Mouse (Mus musculus): ENCODE results near the gene Hps3. TPM values are rescaled to one million over a fixed set of nuclear protein-coding genes. Genes with fewer than 3 reads are reported as not detected.
A peak's percentile ranks its signal among the peaks of the same experiment; 100 is the strongest.

Hps3 gene
- polyA plus RNA-seq, 1 experiment from 2014 or later, result 10.0 TPM

DNA sequence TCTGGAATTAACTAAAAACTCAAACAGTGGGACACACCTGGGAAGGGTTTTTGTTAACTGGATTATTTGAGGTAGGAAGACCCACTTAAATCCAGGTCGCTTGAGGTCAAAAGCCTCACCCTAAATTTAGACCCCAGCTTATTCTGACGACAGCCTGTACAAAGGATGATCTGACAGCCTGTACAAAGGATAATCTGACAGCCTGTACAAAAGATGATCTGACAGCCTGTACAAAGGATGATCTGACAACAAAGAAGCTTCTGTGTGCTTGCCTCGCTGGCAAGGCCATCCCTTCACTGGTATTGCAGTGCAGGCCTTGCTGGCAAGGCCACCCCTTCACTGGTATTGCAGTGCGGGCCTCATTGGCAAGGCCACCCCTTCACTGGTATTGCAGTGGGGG lies 34.3 kb downstream of the Hps3 start:
- Histone ChIP-seq H3K36me3 (peaks cover 13% of the 10 kb centered on the region), H3K9ac (no peak overlapping the region), H3K4me3 (no peak overlapping the region), H3K9me3 (no peaks in the 10 kb centered on the region), H3K4me1 (no peaks in the 10 kb centered on the region), H3K4me2 (replicated peaks) (no peak overlapping the region), H3K27ac (no peak overlapping the region), H3K27me3 (no peaks in the 10 kb centered on the region)
- WGBS, result 82% methylated on average over 4 of the region's 4 CpGs
- ATAC-seq (ENCODE audit: low FRiP score, low read depth), result no peak

- no peak overlapping the region for H3K9ac ChIP-seq
- no peak for ATAC-seq (ENCODE audit: low FRiP score, low read depth)
- 85% methylated on average over 2 of the region's 2 CpGs for WGBS
Measured at GRCm38 (mm10) chr3:19999551-19999950, 35.6 kb downstream of the Hps3 start.

DNA sequence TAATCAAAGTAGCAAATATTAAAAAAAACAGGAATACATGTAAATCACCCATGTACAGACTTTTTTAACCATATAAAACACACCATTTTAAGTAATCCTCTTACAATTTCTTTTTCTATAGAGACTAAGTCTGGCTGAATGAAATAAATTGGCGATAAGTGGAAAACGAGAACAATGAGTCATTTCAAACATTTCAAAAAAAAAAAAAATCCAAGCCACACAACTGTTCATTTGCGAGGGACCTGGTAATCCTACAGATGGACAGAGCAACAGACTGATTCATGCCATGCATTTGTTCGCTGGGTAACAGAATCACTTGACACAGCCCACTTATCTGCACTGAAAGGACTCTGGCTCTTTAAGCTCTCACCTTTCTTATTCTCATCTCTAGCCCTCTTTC lies 42.7 kb downstream of the Hps3 start:
- Histone ChIP-seq H3K9me3 (no peaks in the 10 kb centered on the region), H3K36me3 (peaks cover 4% of the 10 kb centered on the region; the same call in 1 of the 2 replicates), H3K27ac (no peak overlapping the region), H3K4me3 (no peak overlapping the region), H3K9ac (no peak overlapping the region), H3K4me1 (no peaks in the 10 kb centered on the region), H3K27me3 (no peaks in the 10 kb centered on the region), H3K4me2 (replicated peaks) (no peak overlapping the region)
- no peak for ATAC-seq (ENCODE audit: low FRiP score, low read depth)
- 75% methylated on average over 4 of the region's 4 CpGs for WGBS

More at GRCm38 (mm10) chr3:19999551-19999950, 35.6 kb downstream of the Hps3 start:
- Histone ChIP-seq H3K27ac (no peak overlapping the region), H3K4me1 (no peaks in the 10 kb centered on the region), H3K4me3 (no peak overlapping the region), H3K27me3 (no peaks in the 10 kb centered on the region), H3K36me3 (peaks cover 13% of the 10 kb centered on the region), H3K9me3 (no peaks in the 10 kb centered on the region), H3K4me2 (replicated peaks) (no peak overlapping the region)

GRCm38 (mm10) chr3:19990031-19990430 lies 45.1 kb downstream of the Hps3 start:
- Histone ChIP-seq H3K4me2 (replicated peaks) (no peak overlapping the region), H3K4me3 (no peak overlapping the region), H3K36me3 (no peaks in the 10 kb centered on the region), H3K27me3 (no peaks in the 10 kb centered on the region), H3K4me1 (no peaks in the 10 kb centered on the region), H3K9ac (no peak overlapping the region), H3K9me3 (no peaks in the 10 kb centered on the region), H3K27ac (no peak overlapping the region)
- WGBS, result 72% methylated on average over 3 of the region's 3 CpGs
- no peak for ATAC-seq (ENCODE audit: low FRiP score, low read depth)

GRCm38 (mm10) chr3:19986123-19986522 lies 49.0 kb downstream of the Hps3 start:
- Histone ChIP-seq H3K4me1 (no peaks in the 10 kb centered on the region), H3K9ac (no peak overlapping the region), H3K4me2 (replicated peaks) (no peak overlapping the region), H3K27me3 (no peaks in the 10 kb centered on the region), H3K27ac (no peak overlapping the region), H3K4me3 (no peak overlapping the region), H3K36me3 (no peaks in the 10 kb centered on the region), H3K9me3 (no peaks in the 10 kb centered on the region)
- WGBS, result 41% methylated on average over 3 of the region's 3 CpGs
- no peak for ATAC-seq (ENCODE audit: low FRiP score, low read depth)

- H3K9me3 ChIP-seq, result no peaks in the 10 kb centered on the region
- no peak overlapping the region for H3K4me3 ChIP-seq
- no peak overlapping the region for H3K9ac ChIP-seq
- H3K4me1 ChIP-seq, result no peaks in the 10 kb centered on the region
- H3K27ac ChIP-seq, result no peak overlapping the region
- no peaks in the 10 kb centered on the region for H3K36me3 ChIP-seq
- no peak for ATAC-seq (ENCODE audit: low FRiP score, low read depth)
- H3K27me3 ChIP-seq, result no peaks in the 10 kb centered on the region
- H3K4me2 ChIP-seq (replicated peaks), result no peak overlapping the region
Measured at GRCm38 (mm10) chr3:19982846-19983245, 52.3 kb downstream of the Hps3 start.

DNA sequence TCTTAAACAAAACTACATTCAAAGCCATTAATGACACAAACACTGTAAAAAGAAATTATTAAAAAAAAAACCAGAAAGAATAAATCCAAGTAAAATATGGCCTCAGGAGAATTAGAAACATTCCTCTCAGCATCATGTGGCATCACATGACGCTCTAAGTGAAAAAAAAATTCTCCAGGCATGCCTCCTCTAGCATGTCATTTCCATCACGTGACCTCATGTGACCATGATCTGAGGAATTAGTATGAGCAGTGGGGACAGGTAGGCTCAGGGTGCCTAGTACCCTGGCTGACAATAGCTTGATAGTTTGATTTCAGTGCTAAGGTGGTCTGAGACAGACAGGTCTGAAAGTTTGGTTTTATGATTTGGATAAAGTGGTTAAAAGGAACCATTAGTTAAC lies 54.0 kb downstream of the Hps3 start:
- no peak overlapping the region for H3K4me3 ChIP-seq
- H3K4me2 ChIP-seq (replicated peaks), result no peak overlapping the region
- no peaks in the 10 kb centered on the region for H3K9me3 ChIP-seq
- H3K9ac ChIP-seq, result no peak overlapping the region
- whole genome bisulfite sequencing, result 68% methylated on average over 2 of the region's 2 CpGs
- H3K27me3 ChIP-seq, result no peaks in the 10 kb centered on the region
- no peak for ATAC-seq (ENCODE audit: low FRiP score, low read depth)
- no peaks in the 10 kb centered on the region for H3K36me3 ChIP-seq
- H3K27ac ChIP-seq, result no peak overlapping the region
- no peaks in the 10 kb centered on the region for H3K4me1 ChIP-seq

DNA sequence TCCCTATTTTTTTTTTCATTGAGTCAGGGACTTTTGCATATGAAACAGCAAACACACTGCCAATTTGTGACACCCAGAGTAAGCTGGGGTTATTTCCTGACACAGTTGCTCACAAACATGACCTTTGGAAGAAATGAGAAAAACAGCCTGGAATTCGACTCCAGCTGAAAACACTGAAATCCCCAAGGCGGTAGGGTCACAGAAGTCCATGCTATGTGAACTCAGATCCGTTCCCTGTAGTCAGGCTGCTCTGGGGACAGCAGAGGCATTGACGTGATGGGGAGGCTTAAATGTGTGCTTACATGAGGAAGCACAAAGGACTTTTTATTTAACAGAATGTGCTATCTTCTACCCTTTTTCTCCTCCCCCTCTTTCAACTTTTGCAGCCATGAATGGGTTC lies 56.6 kb downstream of the Hps3 start:
- Histone ChIP-seq H3K4me3 (no peak overlapping the region), H3K27me3 (no peaks in the 10 kb centered on the region), H3K27ac (no peak overlapping the region), H3K4me1 (no peaks in the 10 kb centered on the region), H3K9me3 (no peaks in the 10 kb centered on the region), H3K4me2 (replicated peaks) (no peak overlapping the region), H3K9ac (no peak overlapping the region), H3K36me3 (no peaks in the 10 kb centered on the region)
- 40% methylated on average over 4 of the region's 4 CpGs for WGBS
- ATAC-seq (ENCODE audit: low FRiP score, low read depth), result peak; percentile 36; the same call in 1 of the 2 replicates

DNA sequence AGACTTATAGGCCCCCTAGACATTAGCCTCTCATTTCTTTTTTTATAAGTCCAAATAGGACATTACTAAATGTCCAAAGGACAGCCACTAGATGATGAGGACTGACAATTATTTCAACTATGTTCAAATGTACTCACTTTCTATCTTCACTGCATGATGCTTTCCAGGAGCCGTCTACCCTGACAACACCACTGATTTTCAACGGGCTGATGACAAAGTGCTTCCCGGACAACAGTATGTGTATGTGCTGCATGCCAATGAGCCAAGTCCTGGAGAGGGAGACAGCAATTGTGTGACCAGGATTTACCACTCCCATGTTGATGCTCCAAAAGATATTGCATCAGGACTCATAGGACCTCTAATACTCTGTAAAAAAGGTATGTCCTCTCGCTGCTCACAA lies 69.0 kb downstream of the Hps3 start:
- H3K9ac ChIP-seq, result no peak overlapping the region
- WGBS, result 91% methylated on average over 4 of the region's 4 CpGs
- ATAC-seq (ENCODE audit: low FRiP score, low read depth), result no peak
- no peak overlapping the region for H3K27ac ChIP-seq
- H3K27me3 ChIP-seq, result no peaks in the 10 kb centered on the region
- H3K36me3 ChIP-seq, result no peaks in the 10 kb centered on the region
- H3K9me3 ChIP-seq, result no peaks in the 10 kb centered on the region
- H3K4me3 ChIP-seq, result no peak overlapping the region
- H3K4me2 ChIP-seq (replicated peaks), result no peak overlapping the region
- no peaks in the 10 kb centered on the region for H3K4me1 ChIP-seq

DNA sequence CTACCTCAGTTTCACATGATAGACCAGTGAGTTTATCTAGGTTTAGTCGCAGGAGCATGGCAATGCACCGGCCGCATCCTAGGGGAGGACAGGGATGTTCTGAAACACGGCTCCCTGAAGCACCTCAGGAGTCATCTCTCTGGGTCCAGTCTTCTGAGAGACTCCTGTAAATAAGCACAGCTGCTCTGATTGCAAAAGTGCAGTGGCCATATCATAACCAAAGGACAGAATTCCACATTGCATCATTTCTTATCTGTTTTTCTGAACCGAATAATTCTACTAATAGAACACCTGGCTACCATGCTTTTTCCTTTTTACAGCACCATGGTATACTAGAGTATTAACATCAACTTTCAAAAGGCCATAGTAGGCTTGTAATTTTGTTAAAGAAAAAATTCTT lies 69.9 kb downstream of the Hps3 start:
- WGBS, result 89% methylated on average over 5 of the region's 5 CpGs
- no peaks in the 10 kb centered on the region for H3K9me3 ChIP-seq
- H3K9ac ChIP-seq, result no peak overlapping the region
- H3K27me3 ChIP-seq, result no peaks in the 10 kb centered on the region
- H3K4me2 ChIP-seq (replicated peaks), result no peak overlapping the region
- H3K4me1 ChIP-seq, result peaks cover 6% of the 10 kb centered on the region; the same call in 1 of the 2 replicates
- no peak overlapping the region for H3K4me3 ChIP-seq
- no peaks in the 10 kb centered on the region for H3K36me3 ChIP-seq
- H3K27ac ChIP-seq, result no peak overlapping the region
- ATAC-seq (ENCODE audit: low FRiP score, low read depth), result no peak

GRCm38 (mm10) chr3:19964625-19965188 lies 70.4 kb downstream of the Hps3 start:
- Histone ChIP-seq H3K9ac (no peak overlapping the region), H3K4me3 (no peak overlapping the region), H3K4me2 (replicated peaks) (no peak overlapping the region), H3K9me3 (no peaks in the 10 kb centered on the region), H3K27me3 (no peaks in the 10 kb centered on the region), H3K36me3 (no peaks in the 10 kb centered on the region), H3K27ac (no peak overlapping the region), H3K4me1 (peaks cover 8% of the 10 kb centered on the region; the same call in 1 of the 2 replicates)
- no peak for ATAC-seq (ENCODE audit: low FRiP score, low read depth)
- 69% methylated on average over 2 of the region's 2 CpGs for WGBS

DNA sequence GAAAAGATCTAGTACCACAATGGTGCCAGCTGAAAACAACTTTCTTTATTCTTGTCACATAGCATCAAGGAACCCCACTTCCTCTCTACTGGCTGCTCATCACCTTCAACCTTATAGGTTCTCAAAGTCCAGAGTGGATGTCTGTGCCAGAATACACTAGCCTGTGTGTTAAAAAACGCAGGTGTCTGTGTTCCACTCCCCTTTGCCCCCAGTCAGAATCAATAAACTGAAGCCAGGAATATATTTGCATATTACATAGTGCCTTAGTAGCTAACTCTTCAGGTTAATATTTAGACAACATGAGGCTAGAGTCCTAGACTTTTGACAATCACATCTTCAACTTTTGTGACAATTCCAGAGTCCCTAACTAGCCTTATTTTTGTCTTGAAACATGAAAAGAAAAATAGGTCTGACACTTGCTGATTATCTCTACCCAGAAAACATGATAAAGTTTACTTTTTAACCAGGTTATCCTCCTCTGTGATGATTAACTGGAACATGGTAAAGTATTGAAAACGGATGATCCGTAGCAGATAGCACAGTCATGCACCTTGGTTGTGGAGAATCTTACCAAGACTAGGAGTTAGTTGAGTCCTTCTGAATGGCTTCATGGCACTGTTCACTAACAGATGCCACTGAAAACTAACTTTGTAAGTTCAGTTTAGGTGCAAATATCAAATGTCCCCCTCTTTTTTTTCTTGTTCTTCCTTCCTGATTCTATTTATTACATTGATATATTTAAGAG lies 72.2 kb downstream of the Hps3 start:
- H3K27me3 ChIP-seq, result no peaks in the 10 kb centered on the region
- no peak overlapping the region for H3K4me3 ChIP-seq
- peaks cover 8% of the 10 kb centered on the region; the same call in 1 of the 2 replicates for H3K4me1 ChIP-seq
- 89% methylated on average over 3 of the region's 3 CpGs for WGBS
- ATAC-seq (ENCODE audit: low FRiP score, low read depth), result no peak
- H3K27ac ChIP-seq, result no peak overlapping the region
- H3K36me3 ChIP-seq, result no peaks in the 10 kb centered on the region
- H3K9me3 ChIP-seq, result no peaks in the 10 kb centered on the region
- no peak overlapping the region for H3K9ac ChIP-seq
- no peak overlapping the region for H3K4me2 ChIP-seq (replicated peaks)

DNA sequence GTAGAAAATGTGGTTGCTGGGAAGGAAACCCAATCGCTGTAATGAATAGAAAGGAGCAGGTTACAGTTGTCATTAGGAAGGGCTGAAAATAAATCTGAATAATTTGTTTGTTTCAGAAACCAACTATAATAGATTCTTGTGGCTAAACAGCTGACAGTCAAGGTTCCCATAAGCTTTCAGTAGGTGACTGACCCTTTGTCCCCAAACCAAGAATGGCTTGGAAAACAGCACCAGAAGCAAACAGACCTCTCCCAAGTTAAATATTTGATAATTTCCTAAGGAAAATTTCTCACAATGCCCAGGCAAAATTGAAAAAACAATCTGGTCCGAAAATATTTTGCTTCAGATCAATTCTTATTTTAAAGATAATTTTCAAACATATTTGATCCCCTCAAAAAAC lies 73.8 kb downstream of the Hps3 start:
- Histone ChIP-seq H3K27me3 (no peaks in the 10 kb centered on the region), H3K4me3 (no peak overlapping the region), H3K36me3 (no peaks in the 10 kb centered on the region), H3K9ac (no peak overlapping the region), H3K9me3 (no peaks in the 10 kb centered on the region), H3K4me2 (replicated peaks) (no peak overlapping the region), H3K27ac (no peak overlapping the region), H3K4me1 (peaks cover 13% of the 10 kb centered on the region)
- ATAC-seq (ENCODE audit: low FRiP score, low read depth), result no peak
- WGBS, result 83% methylated on average over 2 of the region's 2 CpGs
